Mouse (Mus musculus) skeletal muscle tissue, adult 2 months (tissue): ENCODE data around the gene Ms4a6b.
"Not testable (repeated sequence)": the region's sequence is repeated elsewhere in the genome, so short reads cannot be mapped to it uniquely, and the experiment has no call there.

Experiments used
- DNase-seq: peaks from one replicate; pipeline ENCODE4 v3.0.0-alpha.2; 2012; ENCODE audit warnings: low read depth, low spot score

Ms4a6b gene

DNA sequence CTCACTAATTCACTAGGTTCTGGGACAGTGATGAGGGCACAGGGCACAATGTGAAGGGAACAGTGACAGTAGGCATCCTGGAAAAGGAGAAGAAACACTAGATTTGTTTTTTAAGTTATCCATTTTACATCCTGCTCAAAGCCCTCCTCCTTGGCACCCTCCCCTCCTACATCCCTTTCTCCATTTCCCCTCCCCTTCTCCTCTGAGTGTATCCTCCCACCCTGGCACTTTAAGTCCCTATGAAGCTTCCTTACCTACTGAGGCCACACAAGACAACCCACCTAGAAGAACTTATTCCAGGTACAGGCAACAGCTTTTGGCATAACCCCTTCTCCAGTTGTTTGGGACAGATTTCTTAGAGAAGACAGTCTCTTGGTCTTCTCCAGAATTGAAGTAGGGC, at the start of gene Ms4a6b:
TSS of gene Ms4a6b (plus strand) at position 267 of the 400 bp plus-strand sequence.
- no peak for DNase-seq

DNA sequence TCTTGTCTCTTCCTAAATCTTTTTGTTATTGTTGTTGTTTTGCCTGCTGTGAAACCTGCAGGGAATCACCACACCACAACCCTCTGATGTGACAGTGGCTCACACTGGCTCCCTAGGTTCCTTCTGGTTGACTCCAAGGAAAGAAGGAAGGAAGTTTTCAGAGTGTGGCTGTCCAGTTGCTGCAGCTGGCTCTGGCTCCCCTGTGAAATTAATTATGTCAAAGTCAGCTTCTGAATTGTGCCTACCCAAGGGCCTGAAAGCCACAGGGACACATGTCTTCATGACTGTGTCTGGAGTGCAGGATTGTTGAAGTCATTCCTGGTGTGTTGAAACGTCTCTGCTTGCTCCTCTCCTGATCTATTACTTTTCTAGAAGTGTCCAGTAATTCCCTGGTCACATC, 48.0 kb upstream of the Ms4a6b start:
- not testable (repeated sequence) for DNase-seq

DNA sequence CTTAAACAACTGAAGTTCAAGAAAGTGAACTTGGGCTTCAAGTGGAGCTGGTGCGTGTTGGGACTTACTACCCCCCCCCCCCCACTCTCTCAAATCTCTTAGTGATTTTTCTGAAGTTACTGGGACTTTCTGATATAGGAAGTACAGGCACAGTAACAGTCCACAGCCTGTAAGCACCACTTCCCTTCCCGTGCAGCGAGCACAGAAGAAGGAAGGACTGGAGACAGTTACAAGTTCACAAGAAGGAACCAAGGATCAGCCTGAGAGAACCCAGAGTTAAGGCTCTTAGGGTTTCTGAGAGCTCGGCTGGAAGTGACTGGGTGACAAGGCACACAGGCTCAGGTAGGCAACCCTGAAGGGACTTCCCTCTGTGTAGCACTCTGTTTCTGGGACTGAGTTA, 47.1 kb upstream of the Ms4a6b start, which contains the start of gene Ms4a6c:
TSS of gene Ms4a6c (plus strand) at position 152 of the 400 bp plus-strand sequence.
- not testable (repeated sequence) for DNase-seq

DNA sequence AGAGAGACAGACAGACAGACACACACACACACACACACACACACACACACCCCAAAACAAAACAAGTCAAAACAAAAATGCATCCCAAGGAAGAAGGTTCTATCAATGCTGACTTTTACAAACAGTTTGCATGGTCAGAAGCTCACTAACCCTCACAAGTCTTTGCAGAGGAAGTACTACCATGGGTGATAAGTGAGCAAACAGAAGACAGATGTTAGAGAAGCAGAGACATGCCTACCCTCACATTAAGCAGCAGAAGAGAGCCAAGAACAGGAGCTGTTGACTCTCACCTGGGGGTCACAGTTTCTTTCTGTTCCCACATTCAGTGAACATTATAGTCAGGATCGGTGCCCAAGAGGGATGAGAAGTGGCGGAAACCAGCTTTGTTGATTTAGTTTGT, 36.6 kb upstream of the Ms4a6b start:
- DNase-seq = no peak

DNA sequence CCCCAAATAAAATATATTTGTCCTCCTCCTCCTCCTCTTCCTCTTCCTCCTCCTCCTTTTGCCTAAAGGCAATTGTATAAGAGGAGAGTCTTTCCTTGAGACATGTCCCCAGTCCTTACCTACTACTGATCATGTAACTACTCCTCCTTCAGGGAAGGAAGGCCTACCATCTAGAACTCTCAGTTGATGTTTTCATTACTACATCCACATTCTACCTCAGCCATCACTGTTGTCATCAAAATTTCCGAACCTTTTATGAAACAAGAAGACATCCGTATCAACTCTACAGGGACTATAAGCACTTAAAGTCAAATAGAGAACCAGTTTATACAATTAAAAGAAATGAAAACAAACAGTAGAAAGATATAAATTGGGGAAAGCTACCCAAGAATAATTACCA, 33.6 kb upstream of the Ms4a6b start:
- no peak for DNase-seq

DNA sequence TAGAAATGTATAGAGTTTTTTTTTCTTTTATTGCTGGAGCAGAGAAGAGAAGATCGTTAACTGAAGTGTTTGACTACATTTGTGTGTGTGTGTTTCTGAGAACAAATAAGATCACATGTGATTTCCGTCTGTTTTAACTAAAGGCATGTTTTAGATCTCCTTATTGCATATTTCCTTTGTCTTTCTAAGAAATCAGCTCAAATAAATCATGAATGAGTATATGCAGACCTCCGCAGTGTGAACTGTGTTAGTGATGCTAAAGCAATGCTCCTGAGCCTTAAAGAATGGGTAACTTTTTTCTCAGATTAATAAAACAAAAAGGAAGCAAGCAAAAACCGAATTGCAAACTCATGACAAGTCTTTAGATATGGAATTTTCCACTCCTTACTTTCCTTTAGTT, 32.4 kb upstream of the Ms4a6b start:
- DNase-seq = no peak

DNA sequence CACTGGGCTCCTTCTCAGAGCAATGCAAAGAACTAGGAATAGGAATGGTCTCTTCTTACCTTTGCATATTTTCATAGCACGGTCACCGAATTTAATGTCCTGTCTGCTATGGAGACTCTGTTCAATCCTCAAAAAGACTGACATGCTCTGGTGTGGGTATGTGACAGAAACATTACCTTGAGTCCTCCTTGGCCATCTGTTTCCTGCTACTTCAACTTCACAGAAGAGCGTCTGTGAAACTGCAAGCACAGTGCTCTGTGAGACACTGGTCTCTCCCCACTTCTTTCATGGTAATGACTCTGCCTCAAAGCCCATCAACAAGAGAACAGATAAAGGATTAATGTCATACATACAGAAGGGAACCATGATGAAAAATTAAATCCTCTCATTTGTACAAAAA, 31.9 kb upstream of the Ms4a6b start:
- DNase-seq = no peak

DNA sequence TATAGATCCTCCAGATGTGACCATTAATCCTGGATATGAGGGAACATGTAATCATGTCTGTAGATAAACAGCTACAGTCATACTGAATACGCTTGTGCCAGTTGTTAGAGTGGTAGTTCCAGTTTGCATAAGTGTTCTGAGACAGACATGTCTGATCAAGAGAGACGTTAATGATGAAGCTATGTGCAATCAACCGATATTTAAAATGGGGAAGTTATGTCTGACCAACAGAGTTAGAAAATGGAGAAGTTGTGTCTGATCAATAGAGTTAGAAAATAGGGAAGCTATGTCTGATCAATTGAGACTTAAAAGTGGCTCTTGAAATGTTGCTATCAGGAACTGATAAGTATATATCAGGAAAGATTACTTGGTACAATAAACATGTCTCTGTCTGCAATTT, 31.0 kb upstream of the Ms4a6b start:
- no peak for DNase-seq

DNA sequence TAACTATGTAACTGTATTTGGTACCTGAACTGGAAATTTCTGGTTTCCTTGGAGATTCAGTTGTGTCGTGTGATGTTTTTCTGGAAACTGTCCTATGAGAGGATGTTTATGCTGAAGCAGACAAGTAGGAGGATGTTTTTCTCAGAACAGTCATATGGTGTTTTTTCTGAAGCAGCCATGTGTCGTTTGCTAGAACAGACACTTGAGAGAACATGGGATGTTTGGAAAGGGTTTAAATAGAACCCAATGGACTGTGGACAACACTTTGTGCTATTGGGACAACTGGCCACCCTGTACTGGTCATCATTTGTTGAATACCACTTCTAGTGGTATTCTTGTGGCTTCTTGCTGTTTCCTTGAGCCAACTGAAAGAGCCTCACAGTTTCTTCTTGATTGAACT, 30.6 kb upstream of the Ms4a6b start, which contains the start of gene Gm8369:
TSS of gene Gm8369 (plus strand) at position 193 of the 400 bp plus-strand sequence.
- DNase-seq = peak; percentile 7

DNA sequence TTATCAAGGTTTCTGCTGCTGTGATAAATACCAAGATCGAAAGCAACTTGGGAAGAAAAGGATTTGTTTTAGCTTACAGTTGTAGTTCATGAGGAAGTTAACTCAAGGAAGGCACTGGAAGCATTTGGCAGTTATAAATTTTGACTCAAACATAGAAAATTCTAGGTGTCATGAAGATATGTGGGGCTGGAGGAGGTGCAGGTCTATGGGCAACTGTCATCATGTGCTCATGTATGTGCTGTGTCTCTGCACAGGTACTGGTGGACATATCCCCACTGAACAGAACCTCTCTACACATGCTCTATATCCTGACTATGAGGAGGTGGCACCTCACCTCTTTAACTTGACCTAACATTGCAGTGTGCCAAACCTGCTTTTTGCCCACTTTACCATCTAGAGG, 29.7 kb upstream of the Ms4a6b start:
- DNase-seq = no peak

DNA sequence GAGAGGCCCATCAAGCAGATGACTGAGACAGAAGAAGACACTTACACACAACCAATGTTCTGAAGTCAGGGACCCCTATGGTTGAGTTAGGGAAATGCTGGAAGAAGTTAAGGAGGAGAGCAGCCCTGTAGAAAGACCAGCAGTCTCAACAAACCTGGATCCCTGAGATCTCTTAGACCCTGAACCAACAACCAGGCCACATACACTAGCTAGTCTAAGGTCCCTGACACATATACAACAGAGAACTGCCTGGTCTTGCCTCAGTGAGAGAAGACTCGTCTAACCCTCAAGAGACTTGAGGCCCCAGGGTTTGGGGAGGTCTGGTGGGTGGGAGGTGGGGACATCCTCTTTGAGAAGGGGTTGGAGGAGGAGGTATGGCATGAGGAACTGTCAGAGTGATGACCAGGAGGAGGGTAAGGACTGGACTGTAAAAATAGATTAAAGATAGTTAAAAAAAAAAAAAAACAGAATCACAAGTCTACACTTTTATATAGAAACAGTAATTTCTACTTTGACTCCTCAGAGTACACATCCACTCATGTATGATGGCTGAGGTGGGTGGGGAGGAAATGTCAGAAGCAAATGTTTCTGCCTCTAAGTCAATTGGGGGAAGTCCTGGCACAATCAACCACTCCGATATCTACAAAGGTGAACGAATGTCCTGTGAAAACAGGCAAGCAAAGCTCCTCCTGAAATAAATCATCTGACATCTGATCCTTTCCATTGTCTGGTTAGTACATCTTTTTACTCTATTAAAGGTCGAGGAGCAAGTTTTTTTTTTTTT, 24.7 kb upstream of the Ms4a6b start:
- no peak for DNase-seq

DNA sequence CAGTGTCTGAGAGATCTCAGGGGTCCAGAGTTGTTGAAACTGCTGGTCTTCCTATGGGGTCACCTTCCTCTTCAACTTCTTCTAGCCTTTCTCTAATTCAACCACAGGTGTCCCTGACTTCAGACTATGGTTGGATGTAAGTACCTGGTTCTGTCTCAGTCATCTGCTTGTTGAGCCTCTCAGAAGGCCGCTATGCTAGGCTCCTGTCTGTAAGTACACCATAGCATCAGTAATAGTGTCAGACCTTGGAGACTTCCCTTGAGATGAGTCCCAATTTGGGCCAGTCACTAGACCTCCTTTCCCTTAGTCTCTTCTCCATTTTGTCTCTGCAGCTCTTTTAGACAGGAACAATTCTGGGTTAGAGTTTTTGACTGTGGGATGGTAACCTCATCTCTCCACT, 23.6 kb upstream of the Ms4a6b start:
- DNase-seq = no peak

DNA sequence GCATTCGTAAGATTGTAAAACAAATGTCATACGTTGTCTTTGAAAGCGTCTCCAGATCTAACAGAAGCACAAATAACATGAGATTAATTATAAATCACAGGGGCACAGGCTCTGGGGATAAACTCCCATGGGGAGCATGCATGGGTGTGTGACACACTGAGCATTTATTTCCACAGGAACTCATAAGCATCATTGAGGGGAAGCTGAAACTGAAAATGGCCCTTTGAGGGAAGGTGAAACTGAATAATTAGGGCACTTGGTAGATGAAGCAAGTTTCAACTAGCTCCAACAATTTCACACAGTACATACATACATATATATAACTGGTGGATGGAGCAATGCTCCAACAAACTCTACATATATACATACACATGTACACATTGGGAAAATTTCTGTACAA, 21.8 kb upstream of the Ms4a6b start:
- DNase-seq = no peak

DNA sequence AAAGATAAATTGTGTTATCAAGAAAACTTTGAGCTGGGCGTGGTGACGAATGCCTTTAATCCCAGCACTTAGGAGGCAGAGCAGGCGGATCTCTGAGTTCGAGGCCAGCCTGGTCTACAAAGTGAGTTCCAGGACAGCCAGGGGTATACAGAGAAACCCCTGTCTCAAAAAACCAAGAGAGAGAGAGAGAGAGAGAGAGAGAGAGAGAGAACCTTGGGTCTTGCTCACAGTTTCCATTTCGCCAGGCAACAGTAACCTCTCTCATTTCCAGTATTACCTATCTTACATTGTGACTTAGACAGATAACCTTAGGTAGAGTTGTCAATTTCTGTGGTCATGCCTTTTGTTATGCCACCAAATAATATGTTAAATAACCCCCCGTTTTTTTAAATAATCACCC, 20.0 kb upstream of the Ms4a6b start:
- no peak for DNase-seq

DNA sequence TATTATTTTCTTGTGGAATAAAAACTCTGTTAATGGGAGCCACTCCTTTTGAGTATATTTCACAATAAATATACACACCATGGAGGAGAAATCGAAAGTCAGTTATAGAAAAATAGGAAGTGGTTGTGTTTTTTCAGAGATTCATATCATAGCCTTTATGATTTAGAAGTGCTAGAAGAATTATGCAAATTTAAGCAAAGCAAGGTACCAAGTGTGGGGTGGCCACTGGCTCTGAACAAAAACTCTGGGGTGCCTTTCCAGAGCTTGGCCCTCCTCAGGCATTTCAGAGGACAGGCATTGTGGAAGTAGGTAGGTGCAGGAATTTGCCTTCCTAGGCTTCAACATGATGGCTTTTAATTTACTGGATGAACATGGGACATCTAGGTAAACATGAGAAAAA, 19.0 kb upstream of the Ms4a6b start:
- not testable (repeated sequence) for DNase-seq

DNA sequence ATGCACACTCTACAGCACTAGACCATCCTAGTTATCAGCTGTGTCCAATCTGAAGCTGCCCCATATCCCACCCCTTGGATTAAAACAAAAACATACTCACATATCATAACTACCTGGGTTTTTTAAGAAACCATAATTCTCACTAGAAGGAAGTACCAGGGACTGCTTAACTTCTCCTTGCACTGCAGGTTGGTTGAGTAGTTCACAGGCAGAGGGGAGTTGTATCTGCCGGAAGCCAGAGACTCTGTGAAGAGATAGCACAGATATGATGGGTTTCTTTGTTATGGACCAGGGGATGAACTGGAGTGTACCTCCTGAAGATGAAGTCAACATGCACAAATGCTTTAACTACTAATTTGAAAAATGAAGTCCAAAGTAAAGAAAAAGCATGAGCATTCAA, 15.5 kb upstream of the Ms4a6b start:
- no peak for DNase-seq

DNA sequence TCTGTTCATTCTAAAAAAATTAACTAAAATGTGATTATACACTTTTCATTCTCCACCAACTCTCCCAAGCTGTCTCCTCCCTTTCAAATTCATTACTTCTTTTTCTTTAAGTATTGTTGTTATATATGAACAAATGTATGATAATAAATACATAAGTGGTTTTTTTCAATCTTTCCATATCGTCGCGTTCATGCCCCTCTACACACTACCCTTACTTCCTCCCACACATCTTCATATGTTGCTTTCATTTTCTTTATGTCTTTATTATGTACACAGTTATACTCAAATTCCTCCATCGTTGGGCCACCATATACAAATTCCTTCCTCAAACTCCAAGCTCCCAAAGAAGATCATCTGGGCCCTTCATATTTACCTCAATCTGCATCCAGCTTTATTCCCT, 15.0 kb upstream of the Ms4a6b start:
- no peak for DNase-seq

DNA sequence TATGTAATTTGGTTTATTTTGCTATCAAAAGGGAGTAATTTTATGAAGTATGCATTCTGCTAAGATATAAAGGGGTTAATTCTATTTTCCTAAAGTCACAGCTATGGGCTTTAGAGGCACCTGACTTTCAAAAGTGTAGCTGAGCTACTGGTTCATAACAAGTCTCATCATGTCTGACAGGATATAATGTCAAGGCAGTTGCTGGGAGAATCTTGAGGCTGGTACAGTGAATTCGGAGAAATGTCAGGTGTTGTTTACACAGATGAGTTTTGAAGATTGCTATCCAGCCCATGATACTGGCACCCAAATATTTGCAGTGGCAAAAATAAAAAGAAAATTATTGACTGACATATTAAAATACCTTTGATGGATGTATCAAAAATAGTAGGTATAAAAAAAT, 11.5 kb upstream of the Ms4a6b start:
- DNase-seq = no peak

DNA sequence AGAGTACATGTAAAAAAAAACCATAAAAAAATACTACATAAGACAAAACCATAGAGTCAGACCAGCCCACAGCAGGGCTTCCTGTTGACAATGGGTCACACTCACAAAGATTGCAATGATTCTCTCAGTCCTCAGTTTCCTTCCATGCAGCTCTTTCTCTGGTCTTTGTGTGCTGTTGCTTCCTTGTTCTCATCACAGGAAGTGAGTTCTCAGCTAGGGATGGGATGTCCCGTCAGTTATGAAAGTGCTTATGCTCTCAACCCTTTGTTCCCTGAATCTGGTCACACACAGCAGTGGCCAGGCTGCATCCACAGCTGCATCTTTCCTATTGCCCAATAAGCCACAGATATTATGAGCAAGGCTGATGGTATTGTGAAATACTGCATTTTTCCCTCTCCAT, 2.9 kb upstream of the Ms4a6b start:
- peak; percentile 62 for DNase-seq

DNA sequence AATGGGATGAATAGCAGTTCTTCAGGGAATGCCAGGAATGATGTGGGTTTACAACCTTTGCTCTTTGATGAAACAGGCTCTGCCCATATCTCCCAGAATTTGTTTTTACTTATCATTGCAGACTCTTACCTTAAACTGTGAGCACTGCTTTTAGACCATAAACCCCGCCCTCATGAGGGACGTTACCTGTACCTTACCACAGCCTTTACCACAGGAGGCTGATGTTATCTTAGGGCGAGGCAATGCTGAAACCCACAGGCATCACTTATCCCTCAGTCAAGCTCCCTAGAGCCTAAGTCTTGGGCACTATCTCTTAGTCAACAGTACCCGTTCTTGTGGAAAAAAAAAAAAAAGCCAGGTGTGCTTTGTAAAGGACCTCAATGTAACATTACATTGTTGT, 533 bp downstream of the Ms4a6b start:
- no peak for DNase-seq

DNA sequence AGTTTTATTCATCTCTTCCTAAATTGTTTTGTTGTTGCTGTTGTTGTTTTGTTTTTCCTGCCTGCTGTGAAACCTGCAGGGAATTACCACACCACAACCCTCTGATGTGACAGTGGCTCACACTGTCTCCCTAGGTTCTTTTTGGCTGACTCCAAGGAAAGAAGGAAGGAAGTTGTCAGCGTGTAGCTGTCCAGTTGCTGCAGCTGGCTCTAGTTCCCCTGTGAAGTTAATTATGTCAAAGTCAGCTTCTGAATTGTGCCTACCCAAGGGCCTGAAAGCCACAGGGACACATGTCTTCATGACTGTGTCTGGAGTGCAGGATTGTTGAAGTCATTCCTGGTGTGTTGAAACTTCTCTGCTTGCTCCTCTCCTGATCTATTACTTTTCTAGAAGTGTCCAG, 1.1 kb downstream of the Ms4a6b start:
- not testable (repeated sequence) for DNase-seq

DNA sequence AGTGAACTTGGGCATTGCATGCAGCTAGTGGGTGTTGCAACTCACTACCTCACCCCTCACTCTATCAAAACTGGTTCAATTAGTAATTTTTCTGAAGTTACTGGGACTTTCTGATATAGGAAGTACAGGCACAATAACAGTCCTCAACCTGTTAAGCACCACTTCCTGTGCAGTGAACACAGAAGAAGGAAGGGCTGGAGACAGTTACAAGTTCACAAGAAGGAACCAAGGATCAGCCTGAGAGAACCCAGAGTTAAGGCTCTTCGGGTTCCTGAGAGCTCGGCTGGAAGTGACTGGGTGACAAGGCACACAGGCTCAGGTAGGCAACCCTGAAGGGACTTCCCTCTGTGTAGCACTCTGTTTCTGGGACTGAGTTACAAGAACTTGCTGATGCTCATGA, 2.0 kb downstream of the Ms4a6b start:
- not testable (repeated sequence) for DNase-seq

DNA sequence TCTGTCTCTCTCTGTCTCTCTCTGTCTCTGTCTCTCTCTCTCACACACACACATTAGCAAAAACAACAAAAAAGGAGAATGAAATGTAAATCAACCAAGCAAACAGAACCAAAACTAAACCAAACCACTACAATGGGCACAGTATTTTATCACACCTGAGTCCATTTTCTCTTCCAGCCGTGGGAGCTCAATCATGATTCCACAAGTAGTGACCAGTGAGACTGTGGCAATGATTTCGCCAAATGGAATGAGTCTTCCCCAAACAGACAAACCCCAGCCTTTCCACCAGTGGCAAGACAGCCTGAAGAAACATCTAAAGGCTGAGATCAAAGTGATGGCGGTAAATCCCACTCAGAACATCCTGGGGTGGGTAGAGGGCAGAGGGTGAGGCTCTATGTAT, 3.8 kb downstream of the Ms4a6b start:
- no peak for DNase-seq

DNA sequence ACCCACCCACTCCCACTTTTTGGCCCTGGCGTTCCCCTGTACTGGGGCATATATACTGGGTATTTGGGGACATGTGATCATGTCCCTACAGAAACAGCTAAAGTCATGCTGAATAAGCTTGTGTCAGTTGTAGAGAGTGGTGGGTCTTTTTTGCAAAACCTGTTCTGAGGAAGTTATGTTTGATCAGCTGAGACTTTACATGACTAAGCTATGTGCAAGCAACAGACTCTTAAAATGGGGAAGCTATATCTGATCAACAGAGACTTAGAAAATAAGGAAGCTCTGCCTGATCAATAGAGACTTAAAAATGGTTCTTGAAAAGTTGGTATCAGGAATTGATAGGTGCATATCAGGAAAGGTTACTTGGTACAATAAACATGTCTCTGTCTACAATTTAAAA, 17.1 kb downstream of the Ms4a6b start:
- no peak for DNase-seq
